Comparison of ENCODE assay signal across 12 mouse cellular contexts in genomic region chr6:16359464-16359863, GRCm38 (mm10).
DNase-seq lines count a peak whose midpoint lies in the region; ATAC-seq lines count a peak whose summit lies in the region.
"Had no signal": no experiment of that assay in that cellular context is flagged by ENCODE, and none has a peak within 500 bp of the region (broad histone marks: within the 10 kb centered on the region; RNA-seq: fewer than 3 reads in every experiment).

No protein-coding gene starts in this region.

- H3K36me3 ChIP-seq in lung, embryonic 15.5 days, result no peaks in the 10 kb centered on the region
- H3K36me3 ChIP-seq in forebrain, embryonic 14.5 days (ENCODE audit: control insufficient read depth, insufficient read depth, low read length), result no peaks in the 10 kb centered on the region
- H3K36me3 ChIP-seq in limb, embryonic 12.5 days, result no peaks in the 10 kb centered on the region
- H3K36me3 ChIP-seq in neural tube, embryonic 15.5 days, result no peaks in the 10 kb centered on the region

- H3K9me3 ChIP-seq in lung, embryonic 15.5 days, result no peaks in the 10 kb centered on the region
- H3K9me3 ChIP-seq in forebrain, embryonic 14.5 days (replicated peaks; ENCODE audit: control insufficient read depth, low read length), result no peaks in the 10 kb centered on the region
- H3K9me3 ChIP-seq in limb, embryonic 12.5 days, result no peaks in the 10 kb centered on the region
- no peaks in the 10 kb centered on the region for H3K9me3 ChIP-seq in neural tube, embryonic 15.5 days (replicated peaks)

- no peak overlapping the region for H3K9ac ChIP-seq in lung, embryonic 15.5 days
- no peak overlapping the region for H3K9ac ChIP-seq in forebrain, embryonic 14.5 days (ENCODE audit: low read length)
- 0 out of 2 replicates have a peak overlapping the region, but pooled peaks have one; percentile 12 for H3K9ac ChIP-seq in limb, embryonic 12.5 days (replicated peaks)
- no peak overlapping the region for H3K9ac ChIP-seq in neural tube, embryonic 15.5 days (replicated peaks)
- H3K9ac ChIP-seq: liver, embryonic 14.5 days had no signal

- 34% methylated on average over 7 of the region's 7 CpGs for WGBS in lung, embryonic 15.5 days
- WGBS in forebrain, embryonic 14.5 days, result 44% methylated on average over 7 of the region's 7 CpGs
- WGBS in limb, embryonic 12.5 days, result 87% methylated on average over 3 of the region's 7 CpGs
- 64% methylated on average over 7 of the region's 7 CpGs for WGBS in neural tube, embryonic 15.5 days

- H3K4me1 ChIP-seq in lung, embryonic 15.5 days, result no peaks in the 10 kb centered on the region
- no peaks in the 10 kb centered on the region for H3K4me1 ChIP-seq in forebrain, embryonic 14.5 days (ENCODE audit: control insufficient read depth, insufficient read depth, low read length)
- no peaks in the 10 kb centered on the region for H3K4me1 ChIP-seq in limb, embryonic 12.5 days (replicated peaks)
- H3K4me1 ChIP-seq in neural tube, embryonic 15.5 days, result no peaks in the 10 kb centered on the region

- no peak for ATAC-seq in lung, embryonic 15.5 days (ENCODE audit: borderline replicate concordance, extremely low read depth, low FRiP score, low TSS enrichment)
- ATAC-seq in forebrain, embryonic 14.5 days, result peak; percentile 65
- no peak for ATAC-seq in limb, embryonic 12.5 days (ENCODE audit: insufficient number of reproducible peaks, insufficient read depth, low FRiP score, low TSS enrichment, low read depth)
- peak; percentile 69 for ATAC-seq in neural tube, embryonic 15.5 days (ENCODE audit: low FRiP score)
- ATAC-seq: Patski had no signal

- no peak overlapping the region for H3K27ac ChIP-seq in lung, embryonic 15.5 days
- no peak overlapping the region for H3K27ac ChIP-seq in forebrain, embryonic 14.5 days (ENCODE audit: low read depth, low read length)
- no peak overlapping the region for H3K27ac ChIP-seq in limb, embryonic 12.5 days
- no peak overlapping the region for H3K27ac ChIP-seq in neural tube, embryonic 15.5 days (replicated peaks)
- H3K27ac ChIP-seq: liver, embryonic 14.5 days had no signal

- H3K4me3 ChIP-seq in lung, embryonic 15.5 days, result peak overlapping the region; percentile 28
- H3K4me3 ChIP-seq in forebrain, embryonic 14.5 days (ENCODE audit: low read depth, low read length), result peak overlapping the region; percentile 16; the same call in 1 of the 2 replicates
- H3K4me3 ChIP-seq in limb, embryonic 12.5 days (replicated peaks), result peak overlapping the region; percentile 35
- peak overlapping the region; percentile 26 for H3K4me3 ChIP-seq in neural tube, embryonic 15.5 days (replicated peaks)

- H3K27me3 ChIP-seq in lung, embryonic 15.5 days, result no peaks in the 10 kb centered on the region
- no peaks in the 10 kb centered on the region for H3K27me3 ChIP-seq in forebrain, embryonic 14.5 days (replicated peaks; ENCODE audit: control insufficient read depth, insufficient read depth, low read length)
- H3K27me3 ChIP-seq in limb, embryonic 12.5 days, result no peaks in the 10 kb centered on the region
- H3K27me3 ChIP-seq in neural tube, embryonic 15.5 days (replicated peaks), result no peaks in the 10 kb centered on the region
- H3K27me3 ChIP-seq: Patski had no signal

- no peak for DNase-seq in lung, adult 18-20 months
- no peak for DNase-seq in forebrain, embryonic 14.5 days (ENCODE audit: low spot score)
- DNase-seq in adrenal gland, adult 8-10 months, result no peak
- no peak for DNase-seq in MN1 (ENCODE audit: low spot score)
- DNase-seq in c-Kit-positive CD71-positive TER-119-positive erythroid progenitor cells, embryonic 14.5 days (ENCODE audit: low spot score), result no peak
- DNase-seq: cerebellum, adult 11-12 months; heart, adult 18-20 months had no signal

- peak overlapping the region; percentile 46 for H3K4me2 ChIP-seq in lung, embryonic 15.5 days
- H3K4me2 ChIP-seq in forebrain, embryonic 14.5 days (ENCODE audit: low read length), result peak overlapping the region; percentile 43
- peak overlapping the region; percentile 49 for H3K4me2 ChIP-seq in limb, embryonic 12.5 days
- H3K4me2 ChIP-seq in neural tube, embryonic 15.5 days, result peak overlapping the region; percentile 48

Comparison
In these comparisons a context has a peak if more than half of its experiments do, and no peak if none do; other contexts are left out.
1. ATAC-seq: peak in forebrain, embryonic 14.5 days (single experiment) and neural tube, embryonic 15.5 days (single experiment); none in lung, embryonic 15.5 days (single experiment) and limb, embryonic 12.5 days (single experiment).
2. Peak in every context shown above with its lines, with median percentiles within 50 percentile points of each other: H3K4me2 ChIP-seq and H3K4me3 ChIP-seq.